Mouse (Mus musculus): Measurements from ENCODE around the gene Tmed2. TPM values are rescaled to one million over a fixed set of nuclear protein-coding genes. Genes with fewer than 3 reads are reported as not detected.

The Tmed2 gene
- polyA plus RNA-seq, 1 experiment from 2014 or later, result 267 TPM

GRCm38 (mm10) chr5:124529191-124529651 lies 11.3 kb upstream of the Tmed2 start:
- no peak for DNase-seq
- 43% methylated on average over 8 of the region's 8 CpGs for WGBS (ENCODE audit: insufficient replicate concordance)
- no peak overlapping the region for H3K4me3 ChIP-seq (ENCODE audit: low read depth, low read length)

DNA sequence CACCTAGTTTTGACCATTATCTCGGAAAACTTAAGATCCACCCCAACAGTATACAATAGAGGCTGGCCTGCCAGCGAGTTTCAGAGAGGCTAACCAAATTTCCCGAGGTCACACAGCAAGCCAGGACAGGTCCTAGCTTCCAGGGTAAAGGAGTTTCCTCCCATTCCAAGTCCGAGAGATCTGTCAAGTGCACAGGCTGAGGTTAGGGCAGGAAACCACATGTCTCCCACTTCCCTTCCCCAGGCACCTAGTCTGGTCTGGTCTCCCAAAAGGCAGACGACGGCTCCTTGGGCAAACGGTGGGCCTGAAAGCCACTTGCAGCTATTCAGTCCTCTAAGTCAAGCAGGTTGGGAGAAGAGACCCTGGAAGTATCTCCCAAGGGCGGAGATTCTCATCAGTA lies 10.8 kb upstream of the Tmed2 start:
- peak overlapping the region; percentile 83 for H3K4me2 ChIP-seq (ENCODE audit: low read depth, low read length)
- no peak overlapping the region for H3K9ac ChIP-seq (replicated peaks)
- no peak for ATAC-seq
- TF ChIP-seq CTCF (IDR thresholded peaks at IDR 0.05; ENCODE audit: low read depth) (no peak), EP300 (IDR thresholded peaks at IDR 0.05; ENCODE audit: low read depth) (no peak)
- H3K9me3 ChIP-seq (ENCODE audit: low read length), result no peaks in the 10 kb centered on the region
- no peaks in the 10 kb centered on the region for H3K36me3 ChIP-seq (replicated peaks; ENCODE audit: insufficient read depth, low read length)
- peaks cover 30% of the 10 kb centered on the region for H3K27me3 ChIP-seq (ENCODE audit: insufficient read depth, low read length)
- H3K4me1 ChIP-seq (ENCODE audit: insufficient read depth), result peaks cover 22% of the 10 kb centered on the region
- WGBS (ENCODE audit: insufficient replicate concordance), result 26% methylated on average over 8 of the region's 8 CpGs
- peak overlapping the region; percentile 16; the same call in 1 of the 2 replicates for H3K27ac ChIP-seq (ENCODE audit: low read depth)
- H3K4me3 ChIP-seq (ENCODE audit: low read depth, low read length), result peak overlapping the region; percentile 70; the same call in 1 of the 2 replicates
- DNase-seq, result no peak

More at GRCm38 (mm10) chr5:124529191-124529651, 11.3 kb upstream of the Tmed2 start:
- H3K4me2 ChIP-seq (ENCODE audit: low read depth, low read length), result peak overlapping the region; percentile 38
- no peak for ATAC-seq
- H3K27ac ChIP-seq (ENCODE audit: low read depth), result peak overlapping the region; percentile 16; the same call in 1 of the 2 replicates
- peaks cover 30% of the 10 kb centered on the region for H3K27me3 ChIP-seq (ENCODE audit: insufficient read depth, low read length)
- H3K9me3 ChIP-seq (ENCODE audit: low read length), result no peaks in the 10 kb centered on the region
- H3K9ac ChIP-seq (replicated peaks), result no peak overlapping the region; the same call in 1 of the 2 replicates
- no peaks in the 10 kb centered on the region for H3K36me3 ChIP-seq (replicated peaks; ENCODE audit: insufficient read depth, low read length)
- H3K4me1 ChIP-seq (ENCODE audit: insufficient read depth), result peaks cover 22% of the 10 kb centered on the region
- TF ChIP-seq EP300 (IDR thresholded peaks at IDR 0.05; ENCODE audit: low read depth), result no peak
- no peak for TF ChIP-seq CTCF (IDR thresholded peaks at IDR 0.05; ENCODE audit: low read depth)

DNA sequence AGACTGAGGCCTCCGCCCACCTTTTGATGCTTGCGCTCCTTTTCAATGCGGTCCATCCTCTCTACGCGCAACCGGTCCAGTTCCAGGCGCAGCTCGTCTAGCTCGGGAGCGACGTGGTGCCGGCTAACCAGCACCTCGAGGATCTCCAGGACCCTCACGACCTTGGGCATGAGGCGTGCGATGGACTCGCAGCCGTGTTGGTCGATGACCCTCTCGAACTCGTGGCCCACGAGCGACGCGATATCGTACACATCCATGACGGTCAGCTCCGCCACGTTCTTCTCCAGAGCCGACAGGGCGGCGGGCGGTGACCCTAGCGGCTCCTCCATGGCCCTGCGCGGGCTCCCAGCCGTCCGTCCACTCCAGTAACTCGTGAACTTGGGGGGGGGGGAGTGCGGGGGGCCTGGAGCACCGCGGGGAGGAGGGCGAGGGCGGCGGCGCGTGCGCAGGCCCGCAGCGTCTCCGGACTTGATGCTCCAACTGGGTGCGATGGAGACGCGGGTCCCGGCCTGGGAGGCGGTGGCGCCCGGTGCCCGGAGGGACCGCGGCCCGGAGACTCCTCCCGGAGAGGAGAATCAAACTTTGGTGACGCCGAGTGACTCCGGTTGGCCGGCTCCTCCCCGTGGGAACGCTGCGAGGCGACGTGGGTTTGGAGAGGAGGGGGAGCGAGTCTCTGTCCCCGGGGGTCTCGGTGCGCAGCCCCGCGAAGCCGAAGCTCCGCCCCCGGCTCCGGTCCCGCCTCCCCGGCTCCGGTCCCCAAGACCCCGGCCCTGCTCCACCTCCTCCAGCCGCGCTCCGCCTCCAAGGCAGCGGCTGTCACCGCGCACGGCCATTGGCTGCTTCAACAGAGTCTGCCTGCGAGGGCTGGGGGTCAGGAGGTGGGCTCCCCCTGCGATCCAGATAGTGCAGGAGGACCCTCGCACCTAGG lies 9.6 kb upstream of the Tmed2 start, which contains the start of gene Rilpl1:
Rilpl1 (minus strand) TSS at position 737 of the 928 bp plus-strand sequence.
- peaks cover 30% of the 10 kb centered on the region for H3K27me3 ChIP-seq (ENCODE audit: insufficient read depth, low read length)
- H3K36me3 ChIP-seq (replicated peaks; ENCODE audit: insufficient read depth, low read length), result no peaks in the 10 kb centered on the region
- WGBS (ENCODE audit: insufficient replicate concordance), result 3% methylated on average over 82 of the region's 96 CpGs
- H3K9ac ChIP-seq (replicated peaks), result peak within 1 kb of the TSS; percentile 65
- peaks cover 22% of the 10 kb centered on the region for H3K4me1 ChIP-seq (ENCODE audit: insufficient read depth)
- no peaks in the 10 kb centered on the region for H3K9me3 ChIP-seq (ENCODE audit: low read length)
- peak; percentile 55 for DNase-seq
- H3K27ac ChIP-seq (ENCODE audit: low read depth), result peak within 1 kb of the TSS; percentile 68
- H3K4me3 ChIP-seq (ENCODE audit: low read depth, low read length), result peak within 1 kb of the TSS; percentile 70
- peak; percentile 56 for ATAC-seq
- TF ChIP-seq CTCF (IDR thresholded peaks at IDR 0.05; ENCODE audit: low read depth) (no peak), EP300 (IDR thresholded peaks at IDR 0.05; ENCODE audit: low read depth) (no peak)
- H3K4me2 ChIP-seq (ENCODE audit: low read depth, low read length), result peak within 1 kb of the TSS; percentile 83

DNA sequence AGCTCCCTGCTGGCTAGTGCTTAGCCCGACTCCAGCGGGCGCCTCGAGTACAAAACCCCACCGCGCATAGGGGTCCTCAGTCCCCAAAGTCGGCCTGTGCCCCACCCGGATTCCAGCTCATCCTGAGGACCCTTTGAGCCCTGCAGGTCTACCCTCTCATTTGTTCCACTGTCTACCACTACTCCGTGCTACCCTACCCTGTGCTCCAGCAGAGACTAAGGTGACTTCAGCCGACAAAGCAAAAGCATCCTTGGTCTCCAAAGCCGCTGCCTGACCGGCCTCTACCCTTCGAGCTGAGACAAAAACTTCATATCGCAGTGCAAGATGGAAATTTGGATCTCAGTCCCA lies 8.9 kb upstream of the Tmed2 start:
- H3K27ac ChIP-seq (ENCODE audit: low read depth), result peak overlapping the region; percentile 68
- peaks cover 23% of the 10 kb centered on the region for H3K4me1 ChIP-seq (ENCODE audit: insufficient read depth)
- TF ChIP-seq EP300 (IDR thresholded peaks at IDR 0.05; ENCODE audit: low read depth), result no peak
- no peak for TF ChIP-seq CTCF (IDR thresholded peaks at IDR 0.05; ENCODE audit: low read depth)

GRCm38 (mm10) chr5:124532451-124532850 lies 8.0 kb upstream of the Tmed2 start:
- no peak overlapping the region; the same call in 1 of the 2 replicates for H3K27ac ChIP-seq (ENCODE audit: low read depth)
- DNase-seq (no peak), ATAC-seq (no peak)
- H3K4me1 ChIP-seq (ENCODE audit: insufficient read depth), result peaks cover 25% of the 10 kb centered on the region
- peaks cover 30% of the 10 kb centered on the region for H3K27me3 ChIP-seq (ENCODE audit: insufficient read depth, low read length)
- WGBS (ENCODE audit: insufficient replicate concordance), result 12% methylated on average over 7 of the region's 7 CpGs
- TF ChIP-seq EP300 (IDR thresholded peaks at IDR 0.05; ENCODE audit: low read depth) (no peak), CTCF (IDR thresholded peaks at IDR 0.05; ENCODE audit: low read depth) (no peak)
- no peaks in the 10 kb centered on the region for H3K9me3 ChIP-seq (ENCODE audit: low read length)
- no peaks in the 10 kb centered on the region for H3K36me3 ChIP-seq (replicated peaks; ENCODE audit: insufficient read depth, low read length)
- H3K4me3 ChIP-seq (ENCODE audit: low read depth, low read length), result no peak overlapping the region
- no peak overlapping the region for H3K9ac ChIP-seq (replicated peaks)
- H3K4me2 ChIP-seq (ENCODE audit: low read depth, low read length), result no peak overlapping the region

More for the DNA sequence above, 8.9 kb upstream of the Tmed2 start:
- H3K4me3 ChIP-seq (ENCODE audit: low read depth, low read length), result peak overlapping the region; percentile 70
- peak overlapping the region; percentile 83 for H3K4me2 ChIP-seq (ENCODE audit: low read depth, low read length)
- no peak for DNase-seq
- H3K9me3 ChIP-seq (ENCODE audit: low read length), result no peaks in the 10 kb centered on the region
- H3K36me3 ChIP-seq (replicated peaks; ENCODE audit: insufficient read depth, low read length), result no peaks in the 10 kb centered on the region
- peak overlapping the region; percentile 65 for H3K9ac ChIP-seq (replicated peaks)
- ATAC-seq, result no peak
- peaks cover 30% of the 10 kb centered on the region for H3K27me3 ChIP-seq (ENCODE audit: insufficient read depth, low read length)
- WGBS (ENCODE audit: insufficient replicate concordance), result 18% methylated on average over 14 of the region's 14 CpGs

DNA sequence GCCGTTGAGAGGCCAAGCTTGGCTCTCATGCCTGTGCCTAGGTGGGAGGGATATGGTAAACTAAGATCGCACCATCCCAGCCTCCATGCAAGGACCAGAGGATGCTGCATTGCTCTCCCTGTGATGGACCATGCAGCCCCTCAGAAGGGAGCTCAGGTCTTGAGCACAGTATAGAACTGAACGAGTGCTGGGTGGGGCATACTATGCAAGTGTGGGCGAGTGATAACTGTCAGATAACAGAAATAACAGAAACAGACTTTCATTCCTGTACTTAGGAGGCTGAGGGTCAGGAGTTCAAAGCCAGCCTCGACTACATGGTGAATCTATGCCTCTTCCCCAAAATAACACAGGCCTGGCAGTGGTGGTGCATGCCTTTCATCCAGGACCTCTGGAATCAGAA lies 5.5 kb upstream of the Tmed2 start:
- no peak overlapping the region for H3K4me2 ChIP-seq (ENCODE audit: low read depth, low read length)
- H3K4me1 ChIP-seq (ENCODE audit: insufficient read depth), result peaks cover 20% of the 10 kb centered on the region
- TF ChIP-seq CTCF (IDR thresholded peaks at IDR 0.05; ENCODE audit: low read depth), result no peak
- TF ChIP-seq EP300 (IDR thresholded peaks at IDR 0.05; ENCODE audit: low read depth), result no peak
- no peak overlapping the region for H3K9ac ChIP-seq (replicated peaks)
- no peaks in the 10 kb centered on the region for H3K9me3 ChIP-seq (ENCODE audit: low read length)
- peaks cover 23% of the 10 kb centered on the region for H3K27me3 ChIP-seq (ENCODE audit: insufficient read depth, low read length)
- DNase-seq, result no peak
- WGBS (ENCODE audit: insufficient replicate concordance), result 48% methylated on average over 5 of the region's 5 CpGs
- no peak overlapping the region for H3K27ac ChIP-seq (ENCODE audit: low read depth)
- no peaks in the 10 kb centered on the region for H3K36me3 ChIP-seq (replicated peaks; ENCODE audit: insufficient read depth, low read length)
- ATAC-seq, result no peak
- H3K4me3 ChIP-seq (ENCODE audit: low read depth, low read length), result no peak overlapping the region
